Mouse (Mus musculus): ENCODE measurements at regions not wholly inside any gene's neighbourhood (a gene's known extent, or its start where the extent isn't known, plus 50 kb on each side); places are given as distances from the start of the nearest gene placed in this dataset.
"Not testable (repeated sequence)": the region's sequence is repeated elsewhere in the genome, so short reads cannot be mapped to it uniquely, and the experiment has no call there.

- no peak for DNase-seq (ENCODE audit: low read depth)
Observed at GRCm38 (mm10) chr10:33715701-33716250, 70.7 kb downstream of the Sult3a2 start.

GRCm38 (mm10) chr10:33708656-33709055 is 77.8 kb downstream of the Sult3a2 start:
- not testable (repeated sequence) for DNase-seq (ENCODE audit: low read depth)

- not testable (repeated sequence) for DNase-seq (ENCODE audit: low read depth)
Observed at GRCm38 (mm10) chr10:33704245-33704644, 79.7 kb upstream of the Clvs2 start.

GRCm38 (mm10) chr10:33703420-33703819 is 78.9 kb upstream of the Clvs2 start:
- peak; percentile 14 for DNase-seq (ENCODE audit: low read depth)

Measured in fibroblast of lung, adult 2 months (primary cell).